Mouse (Mus musculus): ENCODE data around the gene Nin. TPM values are rescaled to one million over a fixed set of nuclear protein-coding genes. Genes with fewer than 3 reads are reported as not detected.

The Nin gene
- total and polyA plus RNA-seq, 3 experiments, result 24.8 to 58.3 (median 54.0) TPM

DNA sequence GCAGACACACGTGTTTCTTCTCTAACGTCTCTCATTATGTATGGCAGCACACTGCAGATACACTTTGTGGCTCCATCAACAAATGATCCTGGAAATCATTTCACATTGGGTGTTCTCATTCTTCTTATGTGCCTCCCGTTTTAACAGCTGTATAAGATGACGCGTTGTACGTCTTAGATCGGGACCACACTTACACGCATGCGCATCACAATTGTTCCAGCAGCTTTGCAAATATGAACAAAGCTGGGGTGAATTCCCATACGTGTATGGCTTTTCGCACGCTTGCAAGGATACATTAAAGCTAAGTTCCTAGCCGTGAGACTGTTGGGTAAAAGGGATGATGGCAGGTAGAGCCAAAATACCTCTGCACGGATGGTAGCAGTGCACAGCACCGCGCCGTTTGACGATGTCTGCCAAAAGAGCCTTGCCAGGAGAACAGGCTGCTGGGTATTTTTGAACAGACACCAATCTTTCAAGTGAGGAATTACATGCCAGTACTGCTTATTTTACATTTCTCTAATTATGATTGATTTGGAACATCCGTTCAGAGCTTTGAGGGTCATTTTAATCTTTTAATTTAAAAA, 76.7 kb downstream of the Nin start:
- H3K36me3 ChIP-seq (replicated peaks), result peaks cover 79% of the 10 kb centered on the region
- TF ChIP-seq POLR2AphosphoS5 (IDR thresholded peaks at IDR 0.05; ENCODE audit: insufficient replicate concordance, low read depth, low read length), result no peak
- TF ChIP-seq GATA2 (IDR thresholded peaks at IDR 0.05; ENCODE audit: borderline replicate concordance, low read depth, low read length), result no peak
- TF ChIP-seq TAL1 (conservative IDR thresholded peaks at IDR 0.05; ENCODE audit: low read depth, low read length), result no peak
- no peak for TF ChIP-seq GATA1 (IDR thresholded peaks at IDR 0.05; ENCODE audit: borderline replicate concordance, low read length)
- no peak for TF ChIP-seq CTCF (IDR thresholded peaks at IDR 0.05; ENCODE audit: low read depth, low read length)
- DNase-seq (ENCODE audit: low spot score), result no peak

GRCm38 (mm10) chr12:70026233-70026632, 87.3 kb downstream of the Nin start:
- peaks cover 83% of the 10 kb centered on the region for H3K36me3 ChIP-seq (replicated peaks)
- ATAC-seq (ENCODE audit: extremely low read depth, insufficient number of reproducible peaks, low FRiP score, poor library complexity, severe bottlenecking), result no peak
- H3K4me3 ChIP-seq (ENCODE audit: low read depth, low read length), result no peak overlapping the region
- no peaks in the 10 kb centered on the region for H3K9me3 ChIP-seq (replicated peaks)
- TF ChIP-seq GATA1 (IDR thresholded peaks at IDR 0.05; ENCODE audit: borderline replicate concordance, low read length), result no peak
- no peak for TF ChIP-seq GATA2 (IDR thresholded peaks at IDR 0.05; ENCODE audit: borderline replicate concordance, low read depth, low read length)
- TF ChIP-seq CTCF (IDR thresholded peaks at IDR 0.05; ENCODE audit: low read depth, low read length), result no peak
- no peak for TF ChIP-seq TAL1 (conservative IDR thresholded peaks at IDR 0.05; ENCODE audit: low read depth, low read length)
- no peak for TF ChIP-seq POLR2AphosphoS5 (IDR thresholded peaks at IDR 0.05; ENCODE audit: insufficient replicate concordance, low read depth, low read length)
- H3K27me3 ChIP-seq (ENCODE audit: insufficient read depth, low read length), result no peaks in the 10 kb centered on the region
- no peak for DNase-seq (ENCODE audit: low spot score)
- H3K4me1 ChIP-seq (ENCODE audit: insufficient read depth, low read depth, low read length), result no peaks in the 10 kb centered on the region

More for the DNA sequence above, 76.7 kb downstream of the Nin start:
- Histone ChIP-seq H3K4me1 (ENCODE audit: insufficient read depth, low read depth, low read length) (no peaks in the 10 kb centered on the region), H3K9me3 (replicated peaks) (no peaks in the 10 kb centered on the region), H3K4me3 (ENCODE audit: low read depth, low read length) (no peak overlapping the region), H3K27me3 (ENCODE audit: insufficient read depth, low read length) (no peaks in the 10 kb centered on the region)
- no peak for ATAC-seq (ENCODE audit: extremely low read depth, insufficient number of reproducible peaks, low FRiP score, poor library complexity, severe bottlenecking)

DNA sequence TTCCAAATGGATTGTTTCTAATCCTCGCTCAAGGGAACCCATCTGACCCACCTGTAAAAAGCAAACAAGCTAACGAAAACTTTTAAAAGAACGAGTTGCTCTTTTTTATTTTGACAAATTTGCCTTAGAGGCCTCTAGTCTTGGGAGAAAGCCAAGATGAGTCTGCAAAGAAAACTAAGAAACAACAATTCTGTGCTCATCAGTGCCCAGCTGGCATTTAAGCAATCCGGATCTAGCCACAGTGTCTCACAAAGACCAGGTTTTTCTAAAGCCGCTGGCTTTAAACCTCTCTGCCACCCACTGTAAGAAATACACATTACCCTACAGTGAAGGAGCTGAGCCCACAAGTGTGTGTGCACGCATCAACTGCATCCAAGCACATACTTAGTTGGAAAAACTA, 88.1 kb downstream of the Nin start:
- Histone ChIP-seq H3K4me3 (ENCODE audit: low read depth, low read length) (no peak overlapping the region), H3K27me3 (ENCODE audit: insufficient read depth, low read length) (no peaks in the 10 kb centered on the region), H3K9me3 (replicated peaks) (no peaks in the 10 kb centered on the region), H3K36me3 (replicated peaks) (peaks cover 82% of the 10 kb centered on the region), H3K4me1 (ENCODE audit: insufficient read depth, low read depth, low read length) (no peaks in the 10 kb centered on the region)
- ATAC-seq (ENCODE audit: extremely low read depth, insufficient number of reproducible peaks, low FRiP score, poor library complexity, severe bottlenecking) (no peak), DNase-seq (ENCODE audit: low spot score) (no peak)
- TF ChIP-seq TAL1 (conservative IDR thresholded peaks at IDR 0.05; ENCODE audit: low read depth, low read length), result no peak

- ATAC-seq (ENCODE audit: extremely low read depth, insufficient number of reproducible peaks, low FRiP score, poor library complexity, severe bottlenecking) (no peak), DNase-seq (ENCODE audit: low spot score) (no peak)
- peaks cover 84% of the 10 kb centered on the region for H3K36me3 ChIP-seq (replicated peaks)
- no peak overlapping the region for H3K4me3 ChIP-seq (ENCODE audit: low read depth, low read length)
- no peaks in the 10 kb centered on the region for H3K9me3 ChIP-seq (replicated peaks)
- TF ChIP-seq GATA1 (IDR thresholded peaks at IDR 0.05; ENCODE audit: borderline replicate concordance, low read length) (no peak), TAL1 (conservative IDR thresholded peaks at IDR 0.05; ENCODE audit: low read depth, low read length) (no peak), CTCF (IDR thresholded peaks at IDR 0.05; ENCODE audit: low read depth, low read length) (no peak), POLR2AphosphoS5 (IDR thresholded peaks at IDR 0.05; ENCODE audit: insufficient replicate concordance, low read depth, low read length) (no peak), GATA2 (IDR thresholded peaks at IDR 0.05; ENCODE audit: borderline replicate concordance, low read depth, low read length) (no peak)
- H3K4me1 ChIP-seq (ENCODE audit: insufficient read depth, low read depth, low read length), result no peaks in the 10 kb centered on the region
- no peaks in the 10 kb centered on the region for H3K27me3 ChIP-seq (ENCODE audit: insufficient read depth, low read length)
Observed at GRCm38 (mm10) chr12:70023580-70023979, 89.9 kb downstream of the Nin start.

DNA sequence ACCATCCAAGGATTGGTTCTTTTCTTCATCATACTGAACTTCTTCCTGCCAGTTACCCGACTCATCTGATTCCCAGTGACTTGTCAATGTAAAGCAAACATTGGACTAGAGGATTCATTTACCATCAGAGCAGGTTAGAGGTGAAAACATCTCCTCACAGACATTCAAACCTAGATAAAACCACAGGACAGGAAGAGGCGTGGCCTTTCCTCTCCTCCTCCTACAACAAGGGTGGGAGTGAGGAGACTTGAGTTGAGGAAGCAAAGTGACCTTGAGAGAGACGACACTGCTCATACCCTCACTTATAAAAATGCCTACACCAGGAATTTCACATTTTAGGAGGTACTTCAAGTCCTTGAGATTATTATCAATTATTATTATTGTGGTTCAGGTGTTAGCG, 95.4 kb downstream of the Nin start:
- Histone ChIP-seq H3K27me3 (ENCODE audit: insufficient read depth, low read length) (no peaks in the 10 kb centered on the region), H3K36me3 (replicated peaks) (peaks cover 76% of the 10 kb centered on the region), H3K9me3 (replicated peaks) (no peaks in the 10 kb centered on the region), H3K4me1 (ENCODE audit: insufficient read depth, low read depth, low read length) (peaks cover 3% of the 10 kb centered on the region; the same call in 1 of the 2 replicates), H3K4me3 (ENCODE audit: low read depth, low read length) (no peak overlapping the region)
- ATAC-seq (ENCODE audit: extremely low read depth, insufficient number of reproducible peaks, low FRiP score, poor library complexity, severe bottlenecking) (no peak), DNase-seq (ENCODE audit: low spot score) (peak; percentile 18)
- TF ChIP-seq POLR2AphosphoS5 (IDR thresholded peaks at IDR 0.05; ENCODE audit: insufficient replicate concordance, low read depth, low read length), result no peak
- no peak for TF ChIP-seq CTCF (IDR thresholded peaks at IDR 0.05; ENCODE audit: low read depth, low read length)

DNA sequence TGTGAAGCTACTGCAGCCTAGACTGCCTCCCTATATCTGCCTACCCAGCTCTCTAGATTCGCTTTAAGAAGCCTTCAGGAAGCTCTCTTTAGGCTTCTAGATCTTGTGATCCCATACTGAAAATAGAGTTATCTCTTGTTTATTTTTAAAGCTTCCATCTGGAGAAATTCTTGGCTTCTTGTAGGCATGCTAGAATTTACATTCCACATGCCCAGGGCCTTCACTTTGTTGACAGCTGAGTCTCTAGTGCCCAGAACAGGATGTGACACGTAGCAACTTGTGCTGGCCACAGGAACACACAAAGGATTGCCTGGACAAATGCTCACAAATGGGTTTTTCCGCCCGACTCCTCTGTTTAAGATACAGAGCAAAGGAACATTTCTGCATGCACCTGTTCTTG, 97.6 kb downstream of the Nin start:
- DNase-seq (ENCODE audit: low spot score), result no peak
- no peak for TF ChIP-seq GATA2 (IDR thresholded peaks at IDR 0.05; ENCODE audit: borderline replicate concordance, low read depth, low read length)
- no peak for TF ChIP-seq CTCF (IDR thresholded peaks at IDR 0.05; ENCODE audit: low read depth, low read length)
- TF ChIP-seq GATA1 (IDR thresholded peaks at IDR 0.05; ENCODE audit: borderline replicate concordance, low read length), result no peak
- no peak for TF ChIP-seq POLR2AphosphoS5 (IDR thresholded peaks at IDR 0.05; ENCODE audit: insufficient replicate concordance, low read depth, low read length)
- no peak for TF ChIP-seq TAL1 (conservative IDR thresholded peaks at IDR 0.05; ENCODE audit: low read depth, low read length)
- no peaks in the 10 kb centered on the region for H3K27me3 ChIP-seq (ENCODE audit: insufficient read depth, low read length)
- H3K9me3 ChIP-seq (replicated peaks), result 0 out of 2 replicates have a peak, but pooled peaks cover 2% of the 10 kb centered on the region
- peaks cover 67% of the 10 kb centered on the region for H3K36me3 ChIP-seq (replicated peaks)
- no peak overlapping the region for H3K4me3 ChIP-seq (ENCODE audit: low read depth, low read length)
- no peak for ATAC-seq (ENCODE audit: extremely low read depth, insufficient number of reproducible peaks, low FRiP score, poor library complexity, severe bottlenecking)
- H3K4me1 ChIP-seq (ENCODE audit: insufficient read depth, low read depth, low read length), result peaks cover 3% of the 10 kb centered on the region; the same call in 1 of the 2 replicates

- no peak for TF ChIP-seq POLR2AphosphoS5 (IDR thresholded peaks at IDR 0.05; ENCODE audit: insufficient replicate concordance, low read depth, low read length)
- TF ChIP-seq TAL1 (conservative IDR thresholded peaks at IDR 0.05; ENCODE audit: low read depth, low read length), result no peak
- TF ChIP-seq GATA2 (IDR thresholded peaks at IDR 0.05; ENCODE audit: borderline replicate concordance, low read depth, low read length), result no peak
- no peak for TF ChIP-seq GATA1 (IDR thresholded peaks at IDR 0.05; ENCODE audit: borderline replicate concordance, low read length)
- no peak for TF ChIP-seq CTCF (IDR thresholded peaks at IDR 0.05; ENCODE audit: low read depth, low read length)
- Histone ChIP-seq H3K36me3 (replicated peaks) (peaks cover 40% of the 10 kb centered on the region), H3K27me3 (ENCODE audit: insufficient read depth, low read length) (peaks cover 2% of the 10 kb centered on the region; the same call in 1 of the 2 replicates), H3K4me3 (ENCODE audit: low read depth, low read length) (no peak overlapping the region), H3K4me1 (ENCODE audit: insufficient read depth, low read depth, low read length) (no peaks in the 10 kb centered on the region), H3K9me3 (replicated peaks) (0 out of 2 replicates have a peak, but pooled peaks cover 4% of the 10 kb centered on the region)
- DNase-seq (ENCODE audit: low spot score), result no peak
- ATAC-seq (ENCODE audit: extremely low read depth, insufficient number of reproducible peaks, low FRiP score, poor library complexity, severe bottlenecking), result no peak
Observed at GRCm38 (mm10) chr12:70011681-70012080, 101.8 kb downstream of the Nin start.
